Mouse (Mus musculus) cerebellum, adult 2 months (tissue): ENCODE results near the gene Slc47a2. TPM values are rescaled to one million over a fixed set of nuclear protein-coding genes. Genes with fewer than 3 reads are reported as not detected.

Source experiments
- DNase-seq, 2 experiments: peaks; one replicate each; pipeline ENCODE4 v3.0.0; 2021
- H3K27ac ChIP-seq: fragments of 200-500 bp; 2 replicates; pipeline ENCODE4 v1.5.1; 2012; ENCODE audit warnings: low read length, control low read depth, inconsistent platforms; ENCODE audit not compliant: insufficient read depth
- H3K27me3 ChIP-seq: fragments of 200-500 bp; 2 replicates; pipeline ENCODE4 v1.6.1; 2012; ENCODE audit warnings: inconsistent platforms, mild to moderate bottlenecking, low read length, moderate library complexity; ENCODE audit not compliant: control insufficient read depth, insufficient read depth
- H3K4me1 ChIP-seq: fragments of 200-500 bp; 2 replicates; pipeline ENCODE4 v1.6.1; 2011; ENCODE audit warnings: low read length; ENCODE audit not compliant: control insufficient read depth, insufficient read depth
- H3K4me3 ChIP-seq: fragments of 200-500 bp; replicated peaks from 2 replicates; pipeline ENCODE3; 2011; ENCODE audit warnings: mild to moderate bottlenecking, low read depth, low read length, control low read depth; ENCODE audit not compliant: insufficient read depth
- CTCF ChIP-seq: fragments of 200-500 bp; IDR thresholded peaks from 2 replicates; pipeline ENCODE4 v1.5.1; 2011; ENCODE audit warnings: low read depth, mild to moderate bottlenecking, control low read depth, low read length, moderate library complexity, borderline replicate concordance; ENCODE audit not compliant: insufficient read depth
- POLR2A ChIP-seq: fragments of 200-500 bp; IDR thresholded peaks from 2 replicates; pipeline ENCODE4 v1.6.1; 2011; ENCODE audit warnings: low read length, control low read depth, borderline replicate concordance; ENCODE audit not compliant: insufficient read depth
- WGBS: fragments of 180-500 bp; shearing (Covaris S2); methylation state at CpG from one replicate; pipeline ENCODE4 v1.1.7; 2018; 5-methylcytosine and 5-hydroxymethylcytosine counted together
- polyA plus RNA-seq: library from polyadenylated mRNA; depleted of rRNA; stranded (reverse); fragments of >200 nt; gene quantifications from 2 replicates; pipeline ENCODE4 v1.2.3, GENCODE M21; 2012

Gene Slc47a2
- polyA plus RNA-seq, 1 experiment: 0.07 TPM

DNA sequence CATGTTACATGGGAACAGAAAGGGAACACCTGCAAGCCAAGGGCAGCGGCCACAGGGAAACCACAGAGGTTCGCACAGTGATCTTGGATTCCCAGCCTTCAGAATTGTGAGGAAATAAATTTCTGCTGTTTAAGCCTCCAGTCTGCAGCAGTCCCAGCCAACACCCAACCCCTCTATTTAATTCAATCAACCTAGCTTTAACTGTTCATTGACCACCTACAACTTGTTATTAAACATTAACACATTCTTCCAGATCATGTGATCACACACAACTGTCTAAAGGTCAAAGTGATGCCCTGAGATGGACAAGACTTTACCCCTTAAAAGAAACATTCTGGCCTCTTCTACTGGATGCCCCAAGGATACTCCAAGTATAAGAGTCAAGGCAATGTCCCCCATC, 26.0 kb upstream of the Slc47a2 start:
- no peak for DNase-seq
- Histone ChIP-seq H3K27me3 (no peaks in the 10 kb centered on the region), H3K4me1 (no peaks in the 10 kb centered on the region), H3K4me3 (no peak overlapping the region), H3K27ac (no peak overlapping the region)
- 95% methylated on average over 2 of the region's 2 CpGs for WGBS
- TF ChIP-seq CTCF (no peak), POLR2A (no peak)

DNA sequence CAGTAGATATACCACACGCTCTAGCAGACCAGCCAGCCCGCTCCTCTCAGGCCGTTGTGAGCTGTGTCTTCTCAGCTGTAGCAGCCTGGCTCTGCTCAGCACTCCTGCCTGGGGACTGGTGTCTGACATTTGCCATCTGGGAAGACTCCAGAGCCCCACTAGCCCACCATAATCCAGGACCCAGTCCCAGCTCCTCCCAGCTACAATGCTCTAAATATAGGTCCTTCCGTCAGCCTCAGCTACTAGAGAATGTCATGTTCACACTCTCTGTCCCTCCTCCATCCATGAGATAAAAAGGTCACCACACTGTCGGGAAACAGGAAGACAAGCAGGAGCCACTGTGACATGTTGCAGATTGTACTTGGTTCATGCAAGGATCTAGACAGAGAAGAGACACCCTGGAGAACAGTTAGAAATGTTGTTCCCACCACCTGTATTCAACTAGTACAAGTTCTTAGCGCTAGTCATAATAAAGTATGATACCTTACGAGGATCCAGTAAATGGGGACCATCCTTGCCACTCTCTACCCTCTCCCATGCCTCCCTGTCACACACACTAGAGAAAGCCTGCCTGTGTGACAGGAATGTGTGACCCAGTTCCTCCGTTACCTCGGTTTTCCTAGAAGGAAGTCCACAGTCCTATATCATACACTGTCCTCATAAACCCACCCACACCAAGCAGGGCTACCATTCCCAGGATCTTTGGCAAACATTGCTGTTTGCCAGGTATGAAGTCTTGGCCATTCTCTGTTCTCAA, 24.0 kb upstream of the Slc47a2 start:
- Histone ChIP-seq H3K27ac (no peak overlapping the region), H3K27me3 (no peaks in the 10 kb centered on the region), H3K4me1 (no peaks in the 10 kb centered on the region), H3K4me3 (no peak overlapping the region)
- TF ChIP-seq POLR2A (no peak), CTCF (no peak)
- DNase-seq: no peak
- 73% methylated on average over 9 of the region's 9 CpGs for WGBS

DNA sequence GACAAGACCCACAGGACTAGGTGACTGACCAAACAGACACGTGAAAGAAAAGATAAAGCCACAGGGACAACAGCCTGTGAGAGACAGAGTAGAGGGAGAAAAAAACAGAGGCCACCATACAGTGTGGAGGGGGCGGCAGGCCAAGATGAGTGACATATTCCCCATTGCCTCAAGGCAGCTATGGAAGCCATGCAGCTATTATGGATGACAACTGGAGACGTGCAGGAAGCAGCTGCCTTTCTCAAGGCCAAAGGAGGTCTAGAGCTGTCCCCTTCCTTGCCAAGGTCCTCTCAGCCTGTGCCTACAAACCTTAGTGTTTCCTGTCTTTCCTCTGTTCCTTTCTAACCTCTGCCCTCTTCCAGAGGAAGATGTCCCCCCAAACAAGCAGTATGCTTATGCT, 23.3 kb upstream of the Slc47a2 start:
- no peaks in the 10 kb centered on the region for H3K4me1 ChIP-seq
- no peak for DNase-seq
- no peak overlapping the region for H3K4me3 ChIP-seq
- H3K27ac ChIP-seq: no peak overlapping the region
- TF ChIP-seq POLR2A (no peak), CTCF (no peak)
- WGBS: 76% methylated on average over 3 of the region's 3 CpGs
- no peaks in the 10 kb centered on the region for H3K27me3 ChIP-seq

DNA sequence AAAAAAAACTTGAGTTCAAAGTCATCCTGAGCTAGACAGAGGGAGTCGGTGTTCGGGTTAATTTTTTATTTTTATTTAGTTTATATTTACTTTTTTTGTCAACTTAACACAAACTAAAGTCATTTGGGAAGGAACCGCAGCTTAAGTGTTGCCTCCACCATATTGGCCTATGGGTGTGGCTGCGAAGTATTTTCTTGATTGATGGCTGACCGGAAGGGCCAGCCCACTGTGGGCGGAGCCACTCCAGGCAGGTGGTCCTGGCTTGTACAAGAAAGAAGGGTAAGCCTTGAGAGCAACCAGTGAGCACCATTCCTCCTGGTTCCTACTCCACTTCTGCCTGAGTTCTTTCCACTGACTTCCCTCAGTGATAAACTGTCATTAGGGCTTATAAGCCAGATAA, 21.4 kb upstream of the Slc47a2 start:
- 87% methylated on average over 6 of the region's 6 CpGs for WGBS
- DNase-seq: no peak
- Histone ChIP-seq H3K27ac (no peak overlapping the region), H3K4me3 (no peak overlapping the region), H3K4me1 (no peaks in the 10 kb centered on the region), H3K27me3 (no peaks in the 10 kb centered on the region)
- TF ChIP-seq CTCF (no peak), POLR2A (no peak)

DNA sequence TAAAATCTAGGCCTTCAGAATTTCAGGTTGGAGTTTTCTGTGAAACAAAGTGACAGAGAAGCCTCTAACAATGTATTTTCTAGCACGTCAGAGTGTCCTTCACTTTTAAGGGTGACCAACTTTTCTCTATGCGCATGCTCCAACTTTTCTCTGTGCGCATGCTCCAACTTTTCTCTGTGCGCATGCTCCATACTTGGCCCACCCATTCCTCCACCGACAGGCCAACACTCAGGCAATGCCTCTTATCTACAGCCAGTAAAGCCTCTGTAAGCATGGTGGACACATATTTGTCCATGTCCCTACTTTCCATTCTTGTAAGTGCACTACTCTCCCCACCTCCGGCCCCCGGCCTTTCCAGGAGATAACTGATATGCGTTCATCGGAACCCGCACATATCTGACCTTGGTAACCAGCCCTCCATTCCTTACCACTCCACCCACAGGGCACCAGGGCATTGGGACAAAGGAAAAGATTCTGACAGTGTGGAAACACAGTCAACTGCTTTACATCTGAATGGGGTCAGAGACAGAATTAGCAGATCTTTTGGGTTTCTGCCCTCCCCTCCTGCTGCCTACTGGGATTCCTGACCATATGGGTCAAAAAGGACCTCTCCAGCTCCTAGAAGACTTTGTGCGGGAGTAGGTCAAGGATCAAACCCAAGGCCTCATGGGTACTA, 19.0 kb upstream of the Slc47a2 start:
- WGBS: 82% methylated on average over 11 of the region's 11 CpGs
- no peak for DNase-seq
- Histone ChIP-seq H3K27ac (no peak overlapping the region), H3K4me3 (no peak overlapping the region), H3K27me3 (no peaks in the 10 kb centered on the region), H3K4me1 (no peaks in the 10 kb centered on the region)
- TF ChIP-seq CTCF (no peak), POLR2A (no peak)

DNA sequence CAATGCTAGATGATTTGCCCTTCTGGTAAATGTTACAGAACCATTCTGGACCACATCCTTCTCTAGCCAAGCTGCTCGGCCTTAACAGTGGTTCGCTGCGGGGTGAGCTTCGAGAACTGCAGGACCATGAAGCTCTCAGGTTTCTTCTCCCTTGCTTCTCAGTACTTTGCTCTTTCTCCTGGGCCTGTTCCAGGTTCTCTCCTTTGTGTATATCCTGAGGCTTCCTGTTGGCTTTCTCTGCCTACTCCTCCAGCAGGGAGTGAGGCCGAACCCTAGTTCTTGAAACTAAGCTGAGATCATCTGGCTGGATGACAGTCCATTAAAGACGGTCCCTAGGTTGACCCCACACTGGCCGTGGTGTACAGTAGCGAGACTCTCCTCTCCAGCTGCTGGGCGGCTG, 13.9 kb upstream of the Slc47a2 start:
- no peak for DNase-seq
- Histone ChIP-seq H3K4me1 (no peaks in the 10 kb centered on the region), H3K27ac (no peak overlapping the region), H3K4me3 (no peak overlapping the region), H3K27me3 (no peaks in the 10 kb centered on the region)
- TF ChIP-seq CTCF (no peak), POLR2A (no peak)
- WGBS: 94% methylated on average over 9 of the region's 9 CpGs

DNA sequence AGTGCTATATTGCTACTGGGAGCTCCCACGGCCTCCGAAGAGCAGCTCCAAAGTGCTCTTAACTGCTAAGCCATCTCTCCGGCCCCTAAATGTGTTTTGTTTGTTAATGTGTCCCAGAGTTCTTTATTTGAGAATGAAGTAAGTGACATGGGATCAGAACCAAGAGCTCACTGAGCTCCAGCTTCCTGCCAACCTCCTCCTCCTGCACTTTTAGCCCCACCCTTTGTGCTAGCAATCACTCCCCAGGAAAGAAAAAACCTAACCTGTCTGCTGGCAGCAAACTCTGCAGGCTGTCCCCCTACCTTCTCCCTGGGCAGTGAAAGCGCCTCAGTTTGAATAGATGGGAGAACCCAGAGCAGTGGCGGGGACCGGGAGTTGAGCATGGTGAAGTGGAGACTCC, 13.5 kb upstream of the Slc47a2 start:
- Histone ChIP-seq H3K27me3 (no peaks in the 10 kb centered on the region), H3K4me1 (no peaks in the 10 kb centered on the region), H3K4me3 (no peak overlapping the region), H3K27ac (no peak overlapping the region)
- 84% methylated on average over 6 of the region's 6 CpGs for WGBS
- no peak for DNase-seq
- no peak for TF ChIP-seq CTCF
- no peak for TF ChIP-seq POLR2A

DNA sequence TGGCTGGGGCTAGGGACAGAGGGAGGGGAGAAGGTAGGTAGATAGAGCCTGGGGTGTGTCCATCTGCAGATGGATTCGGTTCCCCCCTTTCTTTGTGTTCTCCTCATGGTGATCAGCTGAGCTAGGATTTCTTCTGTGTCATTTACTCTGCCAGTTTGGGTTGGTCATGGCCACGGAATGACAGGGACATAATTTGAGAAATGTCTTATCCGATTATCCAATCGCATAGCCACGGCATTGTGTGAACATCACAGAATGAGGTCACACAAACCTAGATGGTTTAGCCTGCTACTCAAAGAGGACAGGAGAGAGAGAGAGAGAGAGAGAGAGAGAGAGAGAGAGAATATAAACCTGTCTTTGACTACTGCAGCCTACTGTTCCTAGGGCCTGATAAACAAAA, 12.7 kb upstream of the Slc47a2 start:
- no peaks in the 10 kb centered on the region for H3K27me3 ChIP-seq
- no peak overlapping the region for H3K4me3 ChIP-seq
- TF ChIP-seq POLR2A: no peak
- TF ChIP-seq CTCF: no peak
- DNase-seq: no peak
- no peak overlapping the region for H3K27ac ChIP-seq
- WGBS: 54% methylated on average over 5 of the region's 5 CpGs
- no peaks in the 10 kb centered on the region for H3K4me1 ChIP-seq
